Mouse (Mus musculus) embryonic facial prominence, embryonic 13.5 days (tissue): Measurements from ENCODE around the gene Fmo1. TPM values are rescaled to one million over a fixed set of nuclear protein-coding genes. Genes with fewer than 3 reads are reported as not detected.
"Not testable (repeated sequence)": the region's sequence is repeated elsewhere in the genome, so short reads cannot be mapped to it uniquely, and the experiment has no call there.

ENCODE experiments used
- ATAC-seq: fragments of 200-750 bp; cut with Nextera tagmentation; 2 replicates; pipeline ENCODE4 v1.8.0; 2017; ENCODE audit warnings: low read depth; ENCODE audit not compliant: insufficient number of reproducible peaks, insufficient read depth, low FRiP score, low TSS enrichment
- H3K27ac ChIP-seq: fragments of 300-500 bp; sonication (generic); 2 replicates; pipeline ENCODE4 v1.5.1; 2015; ENCODE audit warnings: moderate library complexity, mild to moderate bottlenecking, inconsistent platforms
- H3K27me3 ChIP-seq: fragments of 300-500 bp; sonication (generic); 2 replicates; pipeline ENCODE4 v1.6.1; 2015; ENCODE audit warnings: mild to moderate bottlenecking, inconsistent platforms
- H3K36me3 ChIP-seq: fragments of 300-500 bp; sonication (generic); 2 replicates; pipeline ENCODE4 v1.6.1; 2015; ENCODE audit warnings: mild to moderate bottlenecking, inconsistent platforms
- H3K4me1 ChIP-seq: fragments of 300-500 bp; sonication (generic); 2 replicates; pipeline ENCODE4 v1.6.1; 2015; ENCODE audit warnings: inconsistent platforms
- H3K4me2 ChIP-seq: fragments of 300-500 bp; sonication (generic); 2 replicates; pipeline ENCODE4 v1.6.1; 2015; ENCODE audit warnings: moderate library complexity, mild to moderate bottlenecking, inconsistent platforms
- H3K4me3 ChIP-seq: fragments of 300-500 bp; sonication (generic); 2 replicates; pipeline ENCODE4 v1.5.1; 2015; ENCODE audit warnings: mild to moderate bottlenecking, inconsistent platforms
- H3K9ac ChIP-seq: fragments of 300-500 bp; sonication (generic); 2 replicates; pipeline ENCODE4 v1.6.1; 2015; ENCODE audit warnings: mild to moderate bottlenecking, inconsistent platforms
- H3K9me3 ChIP-seq: fragments of 300-500 bp; sonication (generic); 2 replicates; pipeline ENCODE4 v1.6.1; 2016; ENCODE audit warnings: inconsistent platforms
- WGBS: fragments of 180-500 bp; shearing (Covaris S2); methylation state at CpG from one replicate; pipeline ENCODE4 v1.1.7; 2015; ENCODE audit warnings: mixed read lengths; 5-methylcytosine and 5-hydroxymethylcytosine counted together
- polyA plus RNA-seq: library from polyadenylated mRNA; unstranded; fragments of >200 nt; fragmentation: Nextera tagmentation; extraction: Ambion mirVana; gene quantifications from 2 replicates; pipeline ENCODE4 v1.2.1, GENCODE M21; 2015

The Fmo1 gene
- polyA plus RNA-seq, 1 experiment from 2014 or later: 21.3 TPM

DNA sequence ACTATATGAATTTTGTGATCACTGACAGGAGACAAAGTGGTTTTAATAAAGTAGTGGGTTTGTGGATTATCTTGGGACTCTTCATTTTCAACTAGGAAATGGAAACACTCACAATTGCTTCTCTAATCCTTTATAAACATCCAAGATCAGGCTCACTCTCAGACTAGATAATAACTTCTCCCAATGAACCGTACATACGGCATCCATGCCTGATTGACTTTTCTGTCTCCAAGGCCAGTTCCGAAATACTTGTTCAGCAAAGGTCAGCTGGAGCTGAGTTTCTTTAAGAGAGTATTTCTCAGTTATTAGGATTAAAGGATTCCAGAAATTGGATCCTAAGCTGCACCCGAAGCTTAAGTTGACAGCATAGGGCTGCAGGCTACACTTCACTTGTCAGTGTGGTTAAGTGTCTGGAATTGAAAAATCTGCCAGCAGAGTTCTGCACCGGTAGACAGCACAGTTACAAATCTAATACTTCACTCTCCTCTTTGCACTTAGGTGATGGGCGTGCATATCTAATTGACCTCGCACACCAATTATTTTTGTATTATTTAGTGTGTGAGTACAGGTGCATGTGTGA lies 82.7 kb downstream of the Fmo1 start:
- WGBS: 55% methylated on average over 7 of the region's 7 CpGs
- ATAC-seq: no peak

GRCm38 (mm10) chr1:162781035-162781434 lies 85.4 kb downstream of the Fmo1 start:
- H3K9ac ChIP-seq, H3K36me3 ChIP-seq, H3K9me3 ChIP-seq, H3K4me1 ChIP-seq, H3K4me3 ChIP-seq, ATAC-seq, H3K27me3 ChIP-seq, H3K4me2 ChIP-seq, H3K27ac ChIP-seq: not testable (repeated sequence)
- 88% methylated on average over 2 of the region's 2 CpGs for WGBS

More for the DNA sequence above, 82.7 kb downstream of the Fmo1 start:
- Histone ChIP-seq H3K9ac (no peak overlapping the region), H3K4me3 (no peak overlapping the region), H3K4me2 (no peak overlapping the region), H3K36me3 (no peaks in the 10 kb centered on the region), H3K27ac (no peak overlapping the region), H3K4me1 (0 out of 2 replicates have a peak, but pooled peaks cover 3% of the 10 kb centered on the region), H3K9me3 (no peaks in the 10 kb centered on the region), H3K27me3 (no peaks in the 10 kb centered on the region)

Other genes with a start within 250 kb of the Fmo1 start
- gene Myoc, start 227.5 kb downstream of the Fmo1 start, polyA plus RNA-seq: not detected in 2 replicates
- gene Myocos, start 208.4 kb downstream of the Fmo1 start, polyA plus RNA-seq: not detected in 2 replicates
- 205 and 229 TPM in 2 replicates for gene Prrc2c, start 126.1 kb downstream of the Fmo1 start, polyA plus RNA-seq
- gene Fmo4, start 52.6 kb downstream of the Fmo1 start, polyA plus RNA-seq: 0.46 and 0.67 TPM in 2 replicates
- gene Fmo2, start 32.1 kb upstream of the Fmo1 start, polyA plus RNA-seq: 2.8 and 3.3 TPM in 2 replicates
- gene Fmo6, start 70.9 kb upstream of the Fmo1 start, polyA plus RNA-seq: 1.6 and 2.4 TPM in 2 replicates
- gene Fmo3, start 117.9 kb upstream of the Fmo1 start, polyA plus RNA-seq: not detected in 2 replicates
- not detected in 2 replicates for gene Mroh9, start 219.1 kb upstream of the Fmo1 start, polyA plus RNA-seq